Mouse (Mus musculus) mouse trophoblast stem cell (cell line): ENCODE measurements at regions not wholly inside any gene's neighbourhood (a gene's known extent, or its start where the extent isn't known, plus 50 kb on each side); places are given as distances from the start of the nearest gene placed in this dataset.

Experiments
- in situ Hi-C, 2 experiments: fragments of 300-500 bp; cut with MseI, MboI; formaldehyde crosslinking; loops; 2 replicates in 1 of 2; 3 replicates in 1 of 2; pipeline ENCODE4 v1.15.1; 2025

DNA sequence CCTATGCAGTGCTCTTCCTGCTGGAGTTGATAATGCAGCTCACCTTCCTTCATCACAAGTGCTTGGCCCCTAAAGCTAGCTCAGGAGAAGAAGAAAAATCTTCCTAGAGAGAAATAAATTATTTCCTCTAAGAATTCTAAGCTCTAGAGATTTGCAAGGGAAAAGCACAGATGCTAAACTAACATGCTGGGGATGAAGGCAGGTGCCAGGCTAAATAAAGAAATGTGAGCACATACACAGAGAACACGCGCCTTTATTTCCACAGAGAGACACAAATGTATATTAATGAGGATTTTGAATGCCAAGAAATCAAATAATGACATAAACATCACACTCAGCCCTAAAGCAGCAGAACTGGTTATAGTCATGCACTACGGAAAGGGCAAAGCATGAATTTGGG is 229.5 kb upstream of the Mamld1 start:
- in situ Hi-C loops: loop anchor here in 1 of 2 experiments (25.0 kb wide), 1 partner anchor 108 kb away; no protein-coding TSS in a partner anchor

DNA sequence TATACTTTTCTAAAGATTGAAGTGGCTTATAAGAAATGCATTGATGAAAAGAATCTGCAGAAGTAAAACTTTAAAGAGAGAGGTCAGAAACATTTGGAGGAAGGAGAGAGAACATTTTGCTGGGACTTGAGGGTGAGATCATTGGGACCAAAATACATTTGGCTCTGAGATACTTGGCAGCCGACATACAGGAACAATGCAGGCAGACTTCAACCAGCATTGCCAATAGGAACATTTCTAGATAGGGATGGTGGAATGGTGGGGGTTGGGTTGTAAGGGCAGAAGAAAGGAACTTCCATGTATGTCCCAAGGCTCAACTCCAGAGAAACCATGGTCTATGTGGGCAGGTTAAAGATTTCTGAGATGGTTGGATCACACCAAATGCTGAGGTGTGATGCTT is 232.3 kb upstream of the Mamld1 start:
- in situ Hi-C loops: loop anchor here in 1 of 2 experiments (25.0 kb wide), 1 partner anchor 105 kb away; no protein-coding TSS in a partner anchor

- in situ Hi-C loops: loop anchor here in 1 of 2 experiments (25.0 kb wide), 1 partner anchor 104 kb away; no protein-coding TSS in a partner anchor
These were observed 233.4 kb upstream of the Mamld1 start for GRCm38 (mm10) chrX:70816662-70817061.

DNA sequence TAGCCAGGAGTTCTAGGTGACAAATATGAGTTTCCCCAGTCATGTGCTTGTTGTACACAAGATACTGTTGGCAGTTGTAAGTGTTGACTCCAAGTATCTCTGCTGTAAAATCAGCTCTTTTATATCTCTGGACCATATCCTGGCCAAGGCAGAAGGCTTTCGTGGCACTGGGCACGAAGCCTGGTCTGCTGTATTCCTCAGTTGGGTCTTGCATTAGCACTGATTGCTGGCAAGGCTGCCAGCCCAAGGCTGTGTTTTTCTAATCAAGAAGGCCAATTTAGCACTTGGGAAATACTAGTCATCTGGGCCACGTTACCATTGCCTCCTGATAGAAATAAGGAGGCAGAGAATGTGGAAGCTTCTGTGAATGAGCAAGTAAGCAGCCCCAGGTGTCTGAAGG is 258.3 kb upstream of the Mamld1 start:
- in situ Hi-C loops: no loop called here

GRCm38 (mm10) chrX:70762862-70763261 is 285.9 kb upstream of the Tmem185a start:
- in situ Hi-C loops: no loop called here

DNA sequence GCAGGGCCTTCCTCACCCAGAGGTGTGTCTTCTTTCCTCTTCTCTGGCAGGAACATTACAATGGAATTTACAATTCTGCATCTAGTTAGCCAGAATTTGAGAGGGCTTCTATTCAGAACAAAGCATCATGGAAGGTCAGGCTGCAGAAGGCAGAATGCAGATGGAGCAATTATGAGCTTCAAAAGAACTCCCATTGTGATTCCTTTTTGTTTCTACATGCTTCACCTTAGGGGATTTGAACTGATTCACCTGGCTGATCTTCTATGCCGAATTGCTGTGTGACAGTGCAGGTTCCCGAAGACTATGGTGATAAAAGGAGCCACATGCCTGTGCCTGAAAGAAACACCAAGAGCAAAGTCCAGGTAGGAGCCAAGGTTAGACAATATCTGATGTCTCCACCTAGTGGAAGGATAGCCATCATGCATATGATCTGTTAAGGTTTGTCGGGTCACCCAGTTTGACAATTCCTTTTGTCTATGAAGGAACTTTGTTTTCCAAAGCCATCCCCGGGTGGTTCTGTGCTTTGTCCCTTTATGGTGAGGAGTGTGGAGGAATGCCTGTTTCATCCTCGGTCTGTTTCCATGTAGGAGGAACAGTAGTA is 236.1 kb upstream of the Tmem185a start:
- in situ Hi-C loops: loop anchor here in 1 of 2 experiments (25.0 kb wide), 1 partner anchor 99 kb away; no protein-coding TSS in a partner anchor

- in situ Hi-C loops: no loop called here
These were observed 205.2 kb upstream of the Tmem185a start for GRCm38 (mm10) chrX:70682194-70682593.

DNA sequence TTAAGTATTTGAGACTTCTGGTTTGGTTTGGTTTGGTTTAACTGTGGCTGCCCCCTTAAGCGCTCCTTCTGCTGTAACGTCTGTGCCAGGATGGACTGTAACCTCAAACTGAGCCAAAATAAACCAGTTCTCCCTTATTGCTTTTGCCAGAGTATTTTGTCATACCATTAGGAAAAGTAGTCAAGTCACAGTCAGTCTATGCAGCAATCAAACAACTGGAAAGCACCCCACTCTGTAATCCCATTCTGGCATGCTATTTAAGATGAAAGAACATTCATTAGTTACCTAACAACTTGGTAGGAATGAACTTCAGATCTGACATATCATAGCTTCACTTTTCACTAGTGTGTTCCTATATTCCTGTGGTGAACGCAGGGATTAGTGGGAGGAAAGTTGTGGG is 190.1 kb upstream of the Tmem185a start:
- in situ Hi-C loops: no loop called here
